In genomic region chr8:22145831-22146230, GRCm38 (mm10) we compare ENCODE assay signal across 27 mouse cellular contexts. TPM values are rescaled to one million over a fixed set of nuclear protein-coding genes. Genes with fewer than 3 reads are reported as not detected.
"Had no signal": no experiment of that assay in that cellular context is flagged by ENCODE, and none has a peak within 500 bp of the region (broad histone marks: within the 10 kb centered on the region; RNA-seq: fewer than 3 reads in every experiment).

No protein-coding gene starts in this region.

- H3K36me3 ChIP-seq: liver, embryonic 13.5 days had no signal

- H3K4me3 ChIP-seq: heart, embryonic 12.5 days; hindbrain, embryonic 13.5 days; hindbrain, embryonic 15.5 days; kidney, embryonic 15.5 days; left cerebral cortex, adult 2 months; limb, embryonic 10.5 days; limb, embryonic 12.5 days; liver, embryonic 13.5 days had no signal

- H3K27ac ChIP-seq: hindbrain, embryonic 13.5 days; hindbrain, embryonic 15.5 days; hindbrain, postnatal 0 days; kidney, embryonic 15.5 days; kidney, postnatal 0 days; left cerebral cortex, adult 2 months; limb, embryonic 10.5 days; limb, embryonic 12.5 days; liver, embryonic 13.5 days had no signal

- H3K27me3 ChIP-seq: heart, embryonic 12.5 days; hindbrain, embryonic 13.5 days; hindbrain, embryonic 15.5 days; kidney, embryonic 15.5 days; limb, embryonic 12.5 days; liver, embryonic 13.5 days had no signal

- DNase-seq: gastrocnemius, postnatal 14 days; gastrocnemius, postnatal 36 days; heart, adult 18-20 months; heart, postnatal 10 days; kidney, adult 11 months; kidney, adult 2 months; kidney, adult 9 months; kidney, postnatal 14 days; kidney, postnatal 36 days; layer of hippocampus, adult 9-11 months; layer of hippocampus, postnatal 36 days; liver; liver, embryonic 13.5 days had no signal

- H3K4me1 ChIP-seq: hindbrain, embryonic 13.5 days; hindbrain, embryonic 15.5 days; limb, embryonic 10.5 days; limb, embryonic 12.5 days had no signal

- H3K9me3 ChIP-seq: hindbrain, embryonic 13.5 days; hindbrain, embryonic 15.5 days; kidney, embryonic 15.5 days; limb, embryonic 10.5 days; limb, embryonic 12.5 days; liver, embryonic 13.5 days had no signal

- H3K9ac ChIP-seq: heart, embryonic 12.5 days; hindbrain, embryonic 13.5 days; hindbrain, embryonic 15.5 days; kidney, embryonic 15.5 days; limb, embryonic 12.5 days; liver, embryonic 13.5 days had no signal

RNA-seq across cellular contexts. Expression of gene Nek5, which starts 21.0 kb away (rescaled TPM):
- total RNA-seq: gastrocnemius, postnatal 14 days; heart, adult 8-10 months; heart, postnatal 10 days; heart, postnatal 25 days; hematopoietic stem cell, adult 5-6 weeks; left cerebral cortex, adult 2 months; left cerebral cortex, postnatal 36 days had no signal
- polyA plus RNA-seq: limb, embryonic 10.5 days; liver, embryonic 11.5 days; liver, embryonic 13.5 days had no signal
